ENCODE assay signal across 9 mouse cellular contexts in the genomic region with DNA sequence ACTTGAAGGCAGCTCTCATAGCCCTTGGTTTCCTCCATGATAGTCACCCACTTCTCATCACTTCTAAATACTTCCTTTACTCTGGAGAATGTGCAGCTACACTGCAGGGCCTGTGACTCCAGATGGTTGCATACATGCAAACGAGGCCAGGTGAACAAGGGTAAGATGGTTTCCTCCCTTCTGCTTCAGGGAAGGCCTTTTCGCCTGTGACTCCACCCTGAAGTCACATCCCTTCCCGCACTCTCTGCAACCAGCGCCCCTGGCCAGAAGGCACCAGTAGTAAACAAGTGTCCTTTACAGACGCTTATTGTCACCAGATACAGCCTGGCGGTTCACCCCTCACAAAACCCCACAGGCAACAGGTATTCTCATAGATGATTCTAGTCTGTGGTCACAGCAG. TPM values are rescaled to one million over a fixed set of nuclear protein-coding genes. Genes with fewer than 3 reads are reported as not detected.
DNase-seq lines count a peak whose midpoint lies in the region; ATAC-seq and TF ChIP-seq lines count a peak whose summit lies in the region.
"Had no signal": no experiment of that assay in that cellular context is flagged by ENCODE, and none has a peak within 500 bp of the region (broad histone marks: within the 10 kb centered on the region; RNA-seq: fewer than 3 reads in every experiment).

No protein-coding gene starts in this region.

- peak overlapping the region; percentile 66 for H3K4me3 ChIP-seq in forebrain, embryonic 10.5 days
- no peak overlapping the region for H3K4me3 ChIP-seq in forebrain, embryonic 15.5 days
- H3K4me3 ChIP-seq in bone marrow, adult 2 months (replicated peaks; ENCODE audit: control insufficient read depth, low read depth, low read length) = peak overlapping the region; percentile 5
- H3K4me3 ChIP-seq in hindbrain, embryonic 13.5 days = peak overlapping the region; percentile 52

- peaks cover 90% of the 10 kb centered on the region for H3K27me3 ChIP-seq in forebrain, embryonic 10.5 days (ENCODE audit: poor library complexity, severe bottlenecking)
- H3K27me3 ChIP-seq in forebrain, embryonic 15.5 days = peaks cover 23% of the 10 kb centered on the region; the same call in 1 of the 2 replicates
- H3K27me3 ChIP-seq in hindbrain, embryonic 13.5 days = peaks cover 74% of the 10 kb centered on the region

- H3K9me3 ChIP-seq in forebrain, embryonic 10.5 days = no peaks in the 10 kb centered on the region
- H3K9me3 ChIP-seq in forebrain, embryonic 15.5 days = no peaks in the 10 kb centered on the region
- H3K9me3 ChIP-seq in hindbrain, embryonic 13.5 days = no peaks in the 10 kb centered on the region

- DNase-seq in forebrain, embryonic 10.5 days (ENCODE audit: extremely low spot score, low spot score) = no peak
- peak; percentile 38 for DNase-seq in lung, postnatal 25 days (ENCODE audit: low spot score)
- DNase-seq in ovary, postnatal 36 days (ENCODE audit: low spot score) = no peak
- no peak for DNase-seq in kidney, adult 9 months

- H3K27ac ChIP-seq in forebrain, embryonic 10.5 days = no peak overlapping the region
- no peak overlapping the region for H3K27ac ChIP-seq in forebrain, embryonic 15.5 days (replicated peaks)
- no peak overlapping the region for H3K27ac ChIP-seq in bone marrow, adult 2 months (ENCODE audit: control insufficient read depth, insufficient read depth, low read depth, low read length, poor library complexity)
- H3K27ac ChIP-seq in hindbrain, embryonic 13.5 days = no peak overlapping the region

- no peak for TF ChIP-seq POLR2A in bone marrow, adult 2 months (IDR thresholded peaks at IDR 0.05; ENCODE audit: borderline replicate concordance, control insufficient read depth, low read depth, low read length)

- ATAC-seq in forebrain, embryonic 15.5 days (replicated peaks) = no peak
- no peak for ATAC-seq in hindbrain, embryonic 13.5 days (ENCODE audit: low FRiP score)
- ATAC-seq in monocyte, adult 5-6 weeks (replicated peaks; ENCODE audit: insufficient number of reproducible peaks, low FRiP score, low TSS enrichment, poor library complexity, severe bottlenecking) = no peak

- WGBS in forebrain, embryonic 10.5 days = 45% methylated on average over 6 of the region's 6 CpGs
- 63% methylated on average over 6 of the region's 6 CpGs for WGBS in forebrain, embryonic 15.5 days
- 72% methylated on average over 6 of the region's 6 CpGs for WGBS in bone marrow, adult 2 months
- WGBS in hindbrain, embryonic 13.5 days = 63% methylated on average over 6 of the region's 6 CpGs

- H3K36me3 ChIP-seq in forebrain, embryonic 10.5 days (replicated peaks) = no peaks in the 10 kb centered on the region
- no peaks in the 10 kb centered on the region for H3K36me3 ChIP-seq in forebrain, embryonic 15.5 days
- H3K36me3 ChIP-seq in hindbrain, embryonic 13.5 days = no peaks in the 10 kb centered on the region

- TF ChIP-seq CTCF in bone marrow, adult 2 months (IDR thresholded peaks at IDR 0.05; ENCODE audit: control insufficient read depth, insufficient read depth, low read length) = no peak

- H3K9ac ChIP-seq in forebrain, embryonic 15.5 days (replicated peaks) = no peak overlapping the region
- H3K9ac ChIP-seq in hindbrain, embryonic 13.5 days = no peak overlapping the region

- peaks cover 42% of the 10 kb centered on the region for H3K4me1 ChIP-seq in forebrain, embryonic 10.5 days
- H3K4me1 ChIP-seq in forebrain, embryonic 15.5 days = peaks cover 32% of the 10 kb centered on the region
- H3K4me1 ChIP-seq in bone marrow, adult 2 months (ENCODE audit: control insufficient read depth, insufficient read depth, low read length) = no peaks in the 10 kb centered on the region; the same call in 1 of the 2 replicates
- peaks cover 34% of the 10 kb centered on the region for H3K4me1 ChIP-seq in hindbrain, embryonic 13.5 days (replicated peaks)

- H3K4me2 ChIP-seq in forebrain, embryonic 15.5 days (replicated peaks) = no peak overlapping the region
- peak overlapping the region; percentile 94 for H3K4me2 ChIP-seq in hindbrain, embryonic 13.5 days

RNA-seq across cellular contexts. Expression of a gene that starts 2.9 kb away (rescaled TPM):
- polyA plus RNA-seq in forebrain, embryonic 10.5 days (2016; fragmentation: Nextera tagmentation; extraction: Ambion mirVana) = 4.0 and 5.6 TPM in 2 replicates
- 5.9 and 7.8 TPM in 2 replicates for polyA plus RNA-seq in forebrain, embryonic 15.5 days (2015; fragmentation: Nextera tagmentation; extraction: Ambion mirVana)
- polyA plus RNA-seq in bone marrow, adult 2 months (2011; ENCODE audit: insufficient read depth, insufficient read length, low replicate concordance, missing spikeins) = 0.86 and 5.0 TPM in 2 replicates
- 8.3 and 8.9 TPM in 2 replicates for polyA plus RNA-seq in hindbrain, embryonic 13.5 days (2015; fragmentation: Nextera tagmentation; extraction: Ambion mirVana)
- 1.7 to 4.9 TPM (median 2.8 TPM) in 3 replicates for total RNA-seq in monocyte, adult 5-6 weeks (2017)
- total RNA-seq: megakaryocyte-erythroid progenitor cell, adult 5-6 weeks had no signal
